Mouse (Mus musculus) urinary bladder, adult 18-20 months (tissue): Measurements from ENCODE around the gene Ifnlr1.

Experiments
- DNase-seq, 2 experiments: peaks; one replicate each; pipeline ENCODE4 v3.0.0; 2022; ENCODE audit warnings: low spot score in 2 of 2, mixed read lengths in 2 of 2

Ifnlr1 gene

GRCm38 (mm10) chr4:135744726-135745448 lies 58.8 kb downstream of the Ifnlr1 start:
- DNase-seq = no peak

DNA sequence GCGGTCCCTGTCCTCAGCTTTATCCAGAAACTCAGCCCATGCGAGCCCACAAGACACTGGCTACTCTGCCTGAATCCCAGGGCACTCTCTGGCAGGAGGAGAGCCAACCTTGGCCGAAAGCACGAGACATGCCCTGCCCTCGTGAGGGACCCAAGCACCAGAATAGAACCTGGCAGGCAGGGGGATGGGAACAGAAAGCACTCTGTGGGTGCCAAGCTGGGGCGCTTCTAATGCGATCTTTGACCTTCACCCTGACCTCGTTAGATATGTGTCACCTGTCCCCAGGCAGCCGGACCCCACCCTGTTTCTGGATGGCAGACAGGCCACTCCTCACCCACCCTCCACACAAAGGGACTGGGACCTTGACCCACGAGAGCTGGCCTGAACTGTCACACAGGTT lies 59.5 kb downstream of the Ifnlr1 start:
- no peak for DNase-seq

DNA sequence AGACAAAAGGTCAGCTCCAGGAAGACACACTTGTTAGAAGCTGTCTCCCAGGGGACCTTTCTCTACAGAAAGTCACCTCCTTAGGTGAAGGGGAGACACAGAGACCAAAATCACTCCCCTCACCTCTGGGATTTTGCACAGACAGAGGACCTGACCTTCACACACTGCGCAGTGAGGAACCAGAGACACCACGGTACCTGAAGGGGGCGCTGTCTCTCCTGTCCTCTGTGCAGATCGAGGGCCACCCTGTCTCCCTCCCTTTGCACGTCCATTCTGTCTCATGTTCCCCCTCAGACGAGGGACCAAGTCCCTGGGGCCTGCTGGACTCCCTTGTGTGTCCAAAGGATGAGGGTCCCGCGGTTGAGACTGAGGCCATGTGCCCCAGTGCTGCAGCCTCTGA lies 64.8 kb downstream of the Ifnlr1 start:
- DNase-seq = no peak

- DNase-seq = no peak
Measured at GRCm38 (mm10) chr4:135752106-135752778, 66.2 kb downstream of the Ifnlr1 start.

DNA sequence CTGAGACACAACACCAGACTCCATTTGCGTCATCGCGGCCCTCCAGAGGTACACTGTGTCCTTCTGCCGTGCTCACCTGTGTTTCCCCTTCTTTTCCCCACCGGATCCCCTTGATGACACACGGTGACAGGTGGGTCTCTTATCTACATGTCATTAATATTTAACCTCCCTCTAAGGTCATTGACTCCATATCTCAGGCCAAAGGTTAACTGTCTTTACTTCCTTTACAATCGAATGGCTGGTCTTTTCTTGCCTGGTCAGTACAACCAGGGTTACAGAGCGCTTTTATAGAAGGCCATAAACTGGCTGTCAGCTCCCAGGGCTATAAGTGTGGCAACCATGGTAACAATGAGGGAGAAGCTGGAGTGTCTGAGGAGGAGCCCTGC lies 66.7 kb downstream of the Ifnlr1 start:
- DNase-seq = no peak
